Mouse (Mus musculus): Measurements from ENCODE around the gene Wdr37.

DNA sequence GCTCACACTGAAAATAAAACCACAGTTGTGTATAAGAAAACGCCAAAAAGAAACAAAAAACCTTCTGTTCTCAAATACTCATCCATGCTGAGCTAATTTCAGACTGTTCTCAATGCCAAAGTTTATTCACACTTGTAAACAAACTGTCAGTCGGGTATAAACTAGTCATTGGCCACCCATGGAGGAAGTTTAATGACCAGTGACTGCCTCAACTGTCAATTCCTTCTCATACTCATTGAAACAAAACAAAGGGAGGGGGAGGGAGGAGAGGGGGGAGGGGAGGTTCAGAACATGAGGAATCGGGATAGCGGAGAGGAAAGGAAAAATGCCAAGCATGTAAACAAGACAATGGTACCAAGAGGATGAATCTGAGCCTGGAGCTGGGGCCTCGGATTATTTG is 41.9 kb downstream of the Wdr37 start:
- TF ChIP-seq CTCF (IDR thresholded peaks at IDR 0.05; ENCODE audit: insufficient read depth, low read depth, low read length), result no peak
- TF ChIP-seq POLR2A (IDR thresholded peaks at IDR 0.05; ENCODE audit: insufficient read depth, low read depth, low read length), result no peak

Data from olfactory bulb, adult 2 months (tissue).